Mouse (Mus musculus) embryo, embryonic 9.5 days (tissue): ENCODE results near the gene Rbl2.

ENCODE experiments used
- DNase-seq: peaks from one replicate; pipeline ENCODE4 v3.0.0-alpha.2; 2017; ENCODE audit errors: extremely low spot score

Gene Rbl2

GRCm38 (mm10) chr8:91170152-91170551 is 100.3 kb downstream of the Rbl2 start:
- no peak for DNase-seq

GRCm38 (mm10) chr8:91170914-91171313 is 101.1 kb downstream of the Rbl2 start:
- DNase-seq: no peak

GRCm38 (mm10) chr8:91171605-91172004 is 101.7 kb downstream of the Rbl2 start:
- no peak for DNase-seq
